25 mouse cellular contexts compared by ENCODE assay signal in genomic region chrX:166291266-166291665, GRCm38 (mm10). TPM values are rescaled to one million over a fixed set of nuclear protein-coding genes. Genes with fewer than 3 reads are reported as not detected.
DNase-seq lines count a peak whose midpoint lies in the region; ATAC-seq and TF ChIP-seq lines count a peak whose summit lies in the region.
"Had no signal": no experiment of that assay in that cellular context is flagged by ENCODE, and none has a peak within 500 bp of the region (broad histone marks: within the 10 kb centered on the region; RNA-seq: fewer than 3 reads in every experiment).

No protein-coding gene starts in this region.

- H3K27ac ChIP-seq in layer of hippocampus, adult 2 months: peak overlapping the region; percentile 53; the same call in 1 of the 2 replicates
- peak overlapping the region; percentile 20; the same call in 1 of the 2 replicates for H3K27ac ChIP-seq in lung, postnatal 0 days (ENCODE audit: low read length)
- H3K27ac ChIP-seq: embryonic facial prominence, embryonic 13.5 days; heart, embryonic 13.5 days; hindbrain, embryonic 14.5 days; liver, embryonic 12.5 days had no signal

- H3K36me3 ChIP-seq in lung, postnatal 0 days (ENCODE audit: insufficient read depth, low read length): no peaks in the 10 kb centered on the region
- H3K36me3 ChIP-seq: embryonic facial prominence, embryonic 13.5 days; G1E; heart, embryonic 13.5 days; liver, embryonic 12.5 days had no signal

- TF ChIP-seq CTCF in layer of hippocampus, adult 2 months (conservative IDR thresholded peaks at IDR 0.05): no peak
- TF ChIP-seq CTCF in lung, postnatal 0 days (IDR thresholded peaks at IDR 0.05): no peak

- H3K4me1 ChIP-seq in lung, postnatal 0 days (ENCODE audit: insufficient read depth, low read depth, low read length): no peaks in the 10 kb centered on the region
- H3K4me1 ChIP-seq: heart, embryonic 13.5 days; liver, embryonic 12.5 days; megakaryocyte, embryonic 14.5 days had no signal

- 0 out of 2 replicates have a peak, but pooled peaks have one; percentile 18 for TF ChIP-seq EP300 in lung, postnatal 0 days (IDR thresholded peaks at IDR 0.05)

- no peaks in the 10 kb centered on the region for H3K27me3 ChIP-seq in lung, postnatal 0 days (replicated peaks; ENCODE audit: insufficient read depth, low read length)

- 10% methylated on average over 3 of the region's 3 CpGs for WGBS in lung, postnatal 0 days

- no peak for DNase-seq in layer of hippocampus, adult 2 months (ENCODE audit: low spot score in 2 of 2)
- no peak for DNase-seq in layer of hippocampus, adult 9-11 months
- peak; percentile 27 for DNase-seq in lung, postnatal 0 days (ENCODE audit: low spot score)
- DNase-seq in lung, postnatal 14 days: no peak
- peak; percentile 4 for DNase-seq in mesoderm, embryonic 11.5 days (ENCODE audit: low read depth, low spot score)
- DNase-seq in yolk sac, embryonic 10.5 days (ENCODE audit: low spot score): peak; percentile 16
- no peak for DNase-seq in cerebellum, adult 9-10 months
- no peak for DNase-seq in adrenal gland, adult (ENCODE audit: inconsistent age in 2 of 2, low spot score in 1 of 2)
- DNase-seq: adrenal gland, postnatal 10 days; cerebellum, adult 11 months; cerebellum, adult 9-11 months; heart, postnatal 10 days; kidney, postnatal 14 days; left cerebral cortex, postnatal 4 days; liver, postnatal 0 days; right cerebral cortex, postnatal 25 days had no signal

- no peak overlapping the region for H3K4me2 ChIP-seq in lung, postnatal 0 days (replicated peaks; ENCODE audit: low read depth, low read length)
- H3K4me2 ChIP-seq: embryonic facial prominence, embryonic 13.5 days; heart, embryonic 13.5 days; hindbrain, embryonic 14.5 days; liver, embryonic 12.5 days had no signal

- peak; percentile 59 for ATAC-seq in lung, postnatal 0 days
- ATAC-seq: forebrain, embryonic 16.5 days; liver, embryonic 12.5 days; liver, postnatal 0 days; midbrain, embryonic 16.5 days had no signal

- H3K9ac ChIP-seq in lung, postnatal 0 days (replicated peaks; ENCODE audit: low read depth): no peak overlapping the region
- H3K9ac ChIP-seq: embryonic facial prominence, embryonic 13.5 days; heart, embryonic 13.5 days; hindbrain, embryonic 14.5 days; liver, embryonic 12.5 days; liver, postnatal 0 days had no signal

- no peak overlapping the region for H3K4me3 ChIP-seq in layer of hippocampus, adult 2 months
- no peak overlapping the region for H3K4me3 ChIP-seq in lung, postnatal 0 days (ENCODE audit: low read depth, low read length)
- H3K4me3 ChIP-seq: embryonic facial prominence, embryonic 13.5 days; erythroblast, embryonic 14.5 days; heart, embryonic 13.5 days; liver, embryonic 12.5 days; megakaryocyte, embryonic 14.5 days had no signal

- no peaks in the 10 kb centered on the region for H3K9me3 ChIP-seq in lung, postnatal 0 days (ENCODE audit: low read length)
- H3K9me3 ChIP-seq: embryonic facial prominence, embryonic 13.5 days; G1E; heart, embryonic 13.5 days; liver, embryonic 12.5 days had no signal

RNA-seq across cellular contexts. Expression of gene Gpm6b, which starts 52.6 kb away (rescaled TPM):
- 100 to 1,000 TPM; 664 to 679 TPM for total RNA-seq in layer of hippocampus, adult 2 months (2021)
- 42.4 and 47.9 TPM in 2 replicates for polyA plus RNA-seq in lung, postnatal 0 days (2015; fragmentation: Nextera tagmentation; extraction: Ambion mirVana)
- polyA plus RNA-seq: G1E had no signal

Comparison
In these comparisons a context has a peak if more than half of its experiments do, and no peak if none do; other contexts are left out.
1. DNase-seq: peak in lung, postnatal 0 days (single experiment), mesoderm, embryonic 11.5 days (single experiment) and yolk sac, embryonic 10.5 days (single experiment); none in layer of hippocampus, adult 2 months (0 of 2), layer of hippocampus, adult 9-11 months (single experiment), lung, postnatal 14 days (single experiment), cerebellum, adult 9-10 months (single experiment) and adrenal gland, adult (0 of 2).